Mouse (Mus musculus): ENCODE results near the gene Hoxb6. TPM values are rescaled to one million over a fixed set of nuclear protein-coding genes. Genes with fewer than 3 reads are reported as not detected.

The Hoxb6 gene
- 0.08 TPM in 1 of 2 replicates, not detected in the other for polyA plus RNA-seq (2015; fragmentation: Nextera tagmentation; extraction: Ambion mirVana)

DNA sequence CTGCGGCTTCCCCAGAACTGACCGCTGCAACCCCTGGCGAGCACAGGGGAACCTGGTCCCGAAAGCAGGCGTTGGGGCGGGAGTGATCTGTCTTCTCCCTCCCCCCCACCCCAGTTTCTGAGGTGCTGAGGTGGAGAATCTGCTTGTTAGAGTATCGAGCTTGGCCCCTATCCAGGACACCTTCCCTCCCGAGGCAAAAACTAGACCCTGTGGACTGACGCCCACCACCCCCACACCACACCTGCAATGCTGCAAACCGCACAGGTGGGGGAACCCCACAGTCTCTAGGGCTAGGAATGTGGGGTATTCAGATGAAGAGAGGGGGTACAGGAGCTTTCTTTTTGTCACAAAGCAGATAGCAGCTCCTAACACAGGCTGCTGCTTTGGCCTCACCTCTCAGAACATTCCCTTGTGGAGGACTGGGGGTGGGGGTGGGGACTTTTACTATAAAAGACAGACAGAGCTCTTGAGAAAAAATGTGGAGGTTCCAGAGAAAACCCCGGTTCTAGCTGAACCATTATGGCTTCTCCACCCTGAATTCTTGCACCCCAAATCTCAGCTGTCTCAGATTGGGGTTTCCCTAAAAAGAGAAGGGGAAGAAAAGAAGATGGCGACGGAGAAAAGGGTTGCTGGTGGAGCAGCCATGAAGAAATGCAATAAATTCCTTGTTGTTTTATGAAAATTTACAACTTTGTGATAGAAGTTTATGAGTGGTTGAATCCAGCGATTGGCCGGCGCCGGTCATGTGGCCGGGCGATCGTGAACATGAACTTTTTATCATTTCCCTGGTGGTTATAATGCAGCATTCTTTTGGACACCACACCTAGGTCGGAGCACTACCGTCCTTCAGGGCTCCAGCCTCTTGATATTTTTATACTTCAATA lies at the start of gene Hoxb6:
Gene Hoxb6 (plus strand): TSS at position 796 of the 884 bp plus-strand sequence.
- Histone ChIP-seq H3K4me3 (ENCODE audit: low read depth, low read length) (no peak within 1 kb of the TSS), H3K4me2 (ENCODE audit: low read depth, low read length) (no peak within 1 kb of the TSS), H3K36me3 (ENCODE audit: control insufficient read depth, insufficient read depth) (no peaks in the 10 kb centered on the region), H3K27me3 (ENCODE audit: control insufficient read depth, insufficient read depth, low read depth, low read length) (peaks cover 99% of the 10 kb centered on the region), H3K4me1 (ENCODE audit: control insufficient read depth, low read depth, low read length) (no peaks in the 10 kb centered on the region), H3K9me3 (replicated peaks; ENCODE audit: control insufficient read depth, low read length) (no peaks in the 10 kb centered on the region), H3K27ac (ENCODE audit: low read length) (no peak within 1 kb of the TSS), H3K9ac (ENCODE audit: low read depth, low read length) (no peak within 1 kb of the TSS)
- 9% methylated on average over 22 of the region's 22 CpGs for WGBS (ENCODE audit: insufficient replicate concordance)
- no peak for ATAC-seq (ENCODE audit: low read depth)

DNA sequence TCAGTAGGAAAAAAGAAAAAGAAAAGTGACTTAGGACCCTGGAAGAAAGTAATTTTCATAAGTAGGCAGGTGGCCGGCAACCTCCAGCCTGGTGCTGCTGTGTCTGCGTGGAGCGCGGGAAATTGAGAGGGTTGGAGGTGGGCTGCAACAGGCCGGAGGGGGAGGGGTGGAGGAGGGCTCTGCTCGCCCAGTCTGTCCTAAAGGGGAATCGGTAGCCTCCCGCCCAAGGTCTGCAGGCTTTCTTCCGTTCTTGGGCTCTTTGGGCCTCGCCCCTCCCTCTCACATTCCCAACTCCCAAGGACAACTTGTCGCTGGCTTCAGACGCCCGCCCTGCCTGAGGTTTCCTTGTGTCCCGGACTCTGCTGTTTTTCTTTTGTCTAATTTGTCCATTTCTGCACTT lies 41.4 kb upstream of the Hoxb6 start:
- Histone ChIP-seq H3K4me1 (ENCODE audit: control insufficient read depth, low read depth, low read length) (no peaks in the 10 kb centered on the region), H3K36me3 (ENCODE audit: control insufficient read depth, insufficient read depth) (no peaks in the 10 kb centered on the region), H3K27ac (ENCODE audit: low read length) (no peak overlapping the region), H3K4me3 (ENCODE audit: low read depth, low read length) (no peak overlapping the region), H3K9ac (ENCODE audit: low read depth, low read length) (no peak overlapping the region), H3K4me2 (ENCODE audit: low read depth, low read length) (no peak overlapping the region), H3K27me3 (ENCODE audit: control insufficient read depth, insufficient read depth, low read depth, low read length) (peaks cover 63% of the 10 kb centered on the region), H3K9me3 (replicated peaks; ENCODE audit: control insufficient read depth, low read length) (no peaks in the 10 kb centered on the region)
- under 1% methylated on average over 14 of the region's 14 CpGs for WGBS (ENCODE audit: insufficient replicate concordance)
- no peak for ATAC-seq (ENCODE audit: low read depth)

DNA sequence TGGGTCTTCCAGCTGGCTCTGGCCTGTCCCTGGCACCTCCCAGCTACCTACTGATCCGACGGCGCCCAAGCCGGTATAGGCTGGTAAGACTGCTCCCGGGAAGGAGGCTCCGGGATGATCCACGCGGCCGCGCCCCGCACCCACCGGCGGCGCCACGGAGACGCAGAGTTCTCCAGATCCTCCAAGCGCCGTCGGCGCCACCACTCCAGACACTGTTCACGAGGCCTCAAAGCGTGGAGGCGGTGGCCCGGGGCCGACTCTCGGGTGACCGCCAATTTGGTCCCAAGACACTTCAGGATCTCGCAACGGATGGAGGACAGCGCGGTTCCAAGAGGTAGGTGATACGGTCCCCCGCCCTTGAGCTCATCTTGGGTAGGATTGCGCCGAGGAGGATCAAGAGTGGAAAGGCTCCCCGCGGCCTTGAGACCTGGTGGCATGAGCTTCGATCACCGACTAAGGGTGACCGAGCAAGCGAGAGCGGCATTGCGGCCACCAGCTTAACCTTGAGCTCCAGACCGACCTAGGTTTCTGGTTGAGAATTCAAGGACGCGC lies 40.7 kb upstream of the Hoxb6 start:
- no peak for ATAC-seq (ENCODE audit: low read depth)
- Histone ChIP-seq H3K9ac (ENCODE audit: low read depth, low read length) (no peak overlapping the region), H3K36me3 (ENCODE audit: control insufficient read depth, insufficient read depth) (no peaks in the 10 kb centered on the region), H3K9me3 (replicated peaks; ENCODE audit: control insufficient read depth, low read length) (no peaks in the 10 kb centered on the region), H3K4me1 (ENCODE audit: control insufficient read depth, low read depth, low read length) (no peaks in the 10 kb centered on the region), H3K27ac (ENCODE audit: low read length) (no peak overlapping the region), H3K4me3 (ENCODE audit: low read depth, low read length) (no peak overlapping the region), H3K27me3 (ENCODE audit: control insufficient read depth, insufficient read depth, low read depth, low read length) (peaks cover 68% of the 10 kb centered on the region), H3K4me2 (ENCODE audit: low read depth, low read length) (no peak overlapping the region)
- WGBS (ENCODE audit: insufficient replicate concordance), result 1% methylated on average over 46 of the region's 46 CpGs

DNA sequence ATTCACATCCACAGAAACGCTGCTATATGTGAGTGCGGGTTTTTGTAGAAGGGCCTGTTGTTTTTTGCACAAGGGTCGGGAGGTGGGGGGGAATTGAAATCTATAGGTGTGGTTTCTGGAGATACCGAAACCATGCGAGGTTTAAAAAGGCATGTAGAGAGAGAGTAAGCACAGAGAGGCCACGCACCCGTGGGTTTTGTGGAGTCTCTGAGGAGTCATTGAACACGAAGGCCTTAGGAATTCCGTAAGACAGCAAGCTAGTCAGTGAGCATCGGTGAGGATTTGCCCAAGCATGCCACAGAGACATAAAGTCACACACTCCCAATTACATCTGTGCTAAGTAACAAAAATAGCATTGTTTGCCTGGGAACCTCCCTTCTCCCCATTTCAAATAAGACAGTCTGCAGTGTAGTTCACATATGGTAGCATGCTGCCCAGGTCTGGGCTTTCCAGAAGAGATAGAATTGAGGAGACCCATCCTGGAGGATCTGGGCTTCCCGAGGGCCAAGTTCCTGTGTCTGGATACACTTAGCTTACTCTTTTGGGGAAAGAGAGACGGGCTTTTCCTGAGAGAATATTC lies 39.6 kb upstream of the Hoxb6 start:
- Histone ChIP-seq H3K4me2 (ENCODE audit: low read depth, low read length) (no peak overlapping the region), H3K27me3 (ENCODE audit: control insufficient read depth, insufficient read depth, low read depth, low read length) (peaks cover 77% of the 10 kb centered on the region), H3K36me3 (ENCODE audit: control insufficient read depth, insufficient read depth) (no peaks in the 10 kb centered on the region), H3K4me3 (ENCODE audit: low read depth, low read length) (no peak overlapping the region), H3K4me1 (ENCODE audit: control insufficient read depth, low read depth, low read length) (no peaks in the 10 kb centered on the region), H3K9me3 (replicated peaks; ENCODE audit: control insufficient read depth, low read length) (no peaks in the 10 kb centered on the region), H3K27ac (ENCODE audit: low read length) (no peak overlapping the region), H3K9ac (ENCODE audit: low read depth, low read length) (no peak overlapping the region)
- ATAC-seq (ENCODE audit: low read depth), result no peak
- WGBS (ENCODE audit: insufficient replicate concordance), result 10% methylated on average over 12 of the region's 12 CpGs

DNA sequence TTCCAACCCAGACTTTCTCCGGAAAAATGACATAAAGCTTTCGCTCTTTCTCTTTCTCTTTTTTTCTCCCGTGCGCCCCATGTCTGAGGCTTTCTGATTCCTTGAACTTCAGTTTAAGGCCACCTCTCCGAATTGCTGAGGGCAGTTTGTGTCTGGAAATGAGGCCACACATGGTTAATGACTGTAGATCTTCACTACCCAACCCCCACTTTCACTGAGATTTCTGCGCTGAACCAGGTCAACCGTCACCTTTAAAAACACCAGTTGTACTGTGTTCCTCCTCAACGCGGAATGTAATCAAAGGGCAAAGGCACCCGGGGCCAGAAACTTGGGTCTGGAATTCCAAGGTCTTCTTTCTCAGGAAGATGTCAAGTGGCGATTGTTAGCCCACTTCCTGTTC lies 38.1 kb upstream of the Hoxb6 start:
- WGBS (ENCODE audit: insufficient replicate concordance), result 5% methylated on average over 11 of the region's 11 CpGs
- H3K4me3 ChIP-seq (ENCODE audit: low read depth, low read length), result no peak overlapping the region
- H3K36me3 ChIP-seq (ENCODE audit: control insufficient read depth, insufficient read depth), result no peaks in the 10 kb centered on the region
- H3K4me1 ChIP-seq (ENCODE audit: control insufficient read depth, low read depth, low read length), result no peaks in the 10 kb centered on the region
- no peak overlapping the region for H3K9ac ChIP-seq (ENCODE audit: low read depth, low read length)
- ATAC-seq (ENCODE audit: low read depth), result no peak
- no peaks in the 10 kb centered on the region for H3K9me3 ChIP-seq (replicated peaks; ENCODE audit: control insufficient read depth, low read length)
- H3K4me2 ChIP-seq (ENCODE audit: low read depth, low read length), result no peak overlapping the region
- no peak overlapping the region for H3K27ac ChIP-seq (ENCODE audit: low read length)
- peaks cover 93% of the 10 kb centered on the region for H3K27me3 ChIP-seq (ENCODE audit: control insufficient read depth, insufficient read depth, low read depth, low read length)

DNA sequence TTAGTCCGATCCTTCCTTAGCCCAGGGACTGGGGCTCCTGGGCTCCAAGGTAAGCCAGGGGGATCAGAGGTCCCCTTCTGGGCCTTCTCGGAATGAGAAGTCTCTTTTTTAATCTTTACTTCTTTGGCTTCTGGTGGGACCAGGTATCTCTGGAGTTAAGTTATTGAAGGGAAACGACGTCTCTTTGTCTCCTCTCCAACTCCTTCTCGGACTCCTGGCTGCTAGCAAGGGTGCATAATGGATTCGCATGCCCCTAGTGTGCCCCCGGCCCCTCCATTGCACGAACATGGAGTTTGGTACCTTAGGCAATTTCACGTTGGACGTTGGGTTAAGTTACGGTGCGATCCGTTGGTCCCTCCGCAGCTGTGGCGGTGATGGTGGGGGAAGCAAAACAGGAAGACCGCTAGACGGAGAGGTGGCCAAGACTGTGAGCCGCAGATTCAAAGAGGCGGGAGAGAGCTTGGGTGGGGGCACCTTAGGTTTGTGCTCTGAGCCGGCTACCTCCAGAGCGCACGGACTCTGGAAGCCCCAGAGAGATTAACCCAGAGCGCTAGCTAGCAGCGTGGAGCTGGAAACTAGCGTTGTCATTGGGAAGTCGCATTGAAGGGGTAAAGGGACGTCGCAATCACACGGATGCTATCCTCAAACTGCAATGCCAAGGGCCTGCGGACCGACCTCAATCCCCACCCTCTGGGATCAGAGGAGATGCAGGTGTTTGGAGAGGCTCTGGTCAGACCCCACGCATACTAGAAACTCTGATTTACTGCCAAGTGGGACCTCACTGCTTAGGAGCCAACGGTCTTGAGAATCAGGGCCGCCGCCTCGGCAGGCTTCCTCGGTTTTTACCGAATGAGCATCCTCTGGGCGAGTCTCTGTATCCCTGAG lies 36.9 kb upstream of the Hoxb6 start:
- 1% methylated on average over 39 of the region's 39 CpGs for WGBS (ENCODE audit: insufficient replicate concordance)
- no peak overlapping the region for H3K4me3 ChIP-seq (ENCODE audit: low read depth, low read length)
- H3K27ac ChIP-seq (ENCODE audit: low read length), result no peak overlapping the region
- no peaks in the 10 kb centered on the region for H3K36me3 ChIP-seq (ENCODE audit: control insufficient read depth, insufficient read depth)
- no peaks in the 10 kb centered on the region for H3K9me3 ChIP-seq (replicated peaks; ENCODE audit: control insufficient read depth, low read length)
- H3K9ac ChIP-seq (ENCODE audit: low read depth, low read length), result no peak overlapping the region
- ATAC-seq (ENCODE audit: low read depth), result no peak
- no peak overlapping the region for H3K4me2 ChIP-seq (ENCODE audit: low read depth, low read length)
- H3K4me1 ChIP-seq (ENCODE audit: control insufficient read depth, low read depth, low read length), result no peaks in the 10 kb centered on the region
- H3K27me3 ChIP-seq (ENCODE audit: control insufficient read depth, insufficient read depth, low read depth, low read length), result peaks cover 95% of the 10 kb centered on the region

DNA sequence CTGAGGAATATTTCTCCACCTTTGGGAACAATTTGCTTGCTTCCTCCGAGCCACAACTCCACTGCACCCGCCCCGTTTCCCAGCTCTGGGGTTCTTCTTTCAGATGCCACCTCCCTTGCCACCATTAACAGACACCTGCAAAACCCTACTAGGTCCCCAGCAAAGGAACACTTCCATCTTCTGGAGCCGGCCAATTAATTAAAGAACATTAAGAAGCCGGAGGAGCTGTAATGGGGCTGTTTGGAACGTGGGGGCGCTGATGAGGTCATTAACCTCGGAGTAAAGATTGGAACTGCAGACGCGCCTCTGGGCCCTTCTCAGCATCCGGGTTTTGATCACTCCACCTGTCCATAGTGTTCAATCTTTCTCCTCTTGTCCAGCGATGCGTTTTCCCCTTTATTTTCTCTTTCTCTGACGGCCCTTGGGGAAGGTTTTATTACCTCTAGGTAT lies 36.3 kb upstream of the Hoxb6 start:
- no peak for ATAC-seq (ENCODE audit: low read depth)
- Histone ChIP-seq H3K27me3 (ENCODE audit: control insufficient read depth, insufficient read depth, low read depth, low read length) (peaks cover 95% of the 10 kb centered on the region), H3K4me3 (ENCODE audit: low read depth, low read length) (no peak overlapping the region), H3K9me3 (replicated peaks; ENCODE audit: control insufficient read depth, low read length) (no peaks in the 10 kb centered on the region), H3K9ac (ENCODE audit: low read depth, low read length) (no peak overlapping the region), H3K36me3 (ENCODE audit: control insufficient read depth, insufficient read depth) (no peaks in the 10 kb centered on the region), H3K4me1 (ENCODE audit: control insufficient read depth, low read depth, low read length) (no peaks in the 10 kb centered on the region), H3K27ac (ENCODE audit: low read length) (no peak overlapping the region), H3K4me2 (ENCODE audit: low read depth, low read length) (no peak overlapping the region)
- 5% methylated on average over 14 of the region's 14 CpGs for WGBS (ENCODE audit: insufficient replicate concordance)

DNA sequence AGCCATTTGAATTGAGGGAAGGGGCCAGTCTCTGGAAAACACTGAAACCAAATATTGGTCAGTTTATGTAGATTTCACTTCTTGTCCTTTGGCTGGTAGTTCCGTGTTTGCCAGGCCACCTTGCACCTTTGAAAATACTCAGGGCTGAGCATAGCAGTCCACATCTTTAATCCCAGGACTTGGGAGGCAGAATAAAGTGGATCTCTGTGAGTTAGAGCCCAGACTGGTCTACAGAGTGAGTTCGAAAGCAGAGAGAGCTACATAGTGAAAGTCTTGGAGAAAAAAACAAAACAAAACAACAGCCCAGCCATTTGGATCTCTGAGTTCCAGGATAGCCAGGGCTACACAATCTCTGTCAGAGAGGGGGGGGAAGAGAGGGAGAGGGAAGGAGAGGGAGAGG lies 35.1 kb upstream of the Hoxb6 start:
- H3K4me3 ChIP-seq (ENCODE audit: low read depth, low read length), result no peak overlapping the region
- H3K9ac ChIP-seq (ENCODE audit: low read depth, low read length), result no peak overlapping the region
- no peak overlapping the region for H3K27ac ChIP-seq (ENCODE audit: low read length)
- WGBS (ENCODE audit: insufficient replicate concordance), result 27% methylated on average over 2 of the region's 2 CpGs
- no peaks in the 10 kb centered on the region for H3K9me3 ChIP-seq (replicated peaks; ENCODE audit: control insufficient read depth, low read length)
- H3K36me3 ChIP-seq (ENCODE audit: control insufficient read depth, insufficient read depth), result no peaks in the 10 kb centered on the region
- no peaks in the 10 kb centered on the region for H3K4me1 ChIP-seq (ENCODE audit: control insufficient read depth, low read depth, low read length)
- H3K4me2 ChIP-seq (ENCODE audit: low read depth, low read length), result no peak overlapping the region
- no peak for ATAC-seq (ENCODE audit: low read depth)
- H3K27me3 ChIP-seq (ENCODE audit: control insufficient read depth, insufficient read depth, low read depth, low read length), result peaks cover 95% of the 10 kb centered on the region

All from liver, embryonic 16.5 days (tissue).